Mouse (Mus musculus) layer of hippocampus, postnatal 25 days (tissue): ENCODE data around the gene Coq9. TPM values are rescaled to one million over a fixed set of nuclear protein-coding genes. Genes with fewer than 3 reads are reported as not detected.

Experiments
- total RNA-seq, 2 experiments: library from RNA; stranded (reverse); gene quantifications; 2 replicates each; pipeline ENCODE4 v1.2.3; 2021

Gene Coq9
- total RNA-seq, 2 experiments from 2014 or later, result 81.5 to 96.6 TPM

Other genes starting within 250 kb of the Coq9 start
- gene Rspry1, start 236.4 kb upstream of the Coq9 start, total RNA-seq, result 10 to 100 TPM; 24.3 to 30.2 TPM
- gene Fam192a, start 236.3 kb upstream of the Coq9 start, total RNA-seq, result 10 to 100 TPM; 40.5 to 42.0 TPM
- 100 to 1,000 TPM; 154 to 158 TPM for gene Arl2bp, start 171.7 kb upstream of the Coq9 start, total RNA-seq
- 10 to 100 TPM; 62.1 to 74.8 TPM for gene Pllp, start 142.0 kb upstream of the Coq9 start, total RNA-seq
- gene Ccl22, start 92.7 kb upstream of the Coq9 start, total RNA-seq, result not detected
- 100 to 1,000 TPM; 490 to 500 TPM for gene Cx3cl1, start 66.3 kb upstream of the Coq9 start, total RNA-seq
- 1 to 10 TPM; 3.3 to 5.2 TPM for gene Ccl17, start 27.9 kb upstream of the Coq9 start, total RNA-seq
- 10 to 100 TPM; 70.8 to 71.9 TPM for gene Ciapin1, start within 50 bp of the Coq9 start, total RNA-seq
- 10 to 100 TPM; 65.6 to 67.4 TPM for gene Polr2c, start 19.1 kb downstream of the Coq9 start, total RNA-seq
- 10 to 100 TPM; 31.2 to 32.7 TPM for gene Dok4, start 38.0 kb downstream of the Coq9 start, total RNA-seq
- gene Ccdc102a, start 79.8 kb downstream of the Coq9 start, total RNA-seq, result 1 to 10 TPM; 2.0 to 2.3 TPM
- gene Adgrg5, start 85.4 kb downstream of the Coq9 start, total RNA-seq, result under 1 TPM in 1 of 2 experiments, not detected in 1; 0.87 TPM
- gene Adgrg1, start 136.4 kb downstream of the Coq9 start, total RNA-seq, result 100 to 1,000 TPM; 101 to 103 TPM
- gene Adgrg3, start 179.4 kb downstream of the Coq9 start, total RNA-seq, result under 1 TPM; 0.21 to 0.22 TPM
- gene Drc7, start 216.8 kb downstream of the Coq9 start, total RNA-seq, result 1 to 10 TPM; 1.4 to 1.5 TPM
- gene Katnb1, start 242.9 kb downstream of the Coq9 start, total RNA-seq, result 10 to 100 TPM; 40.1 to 45.4 TPM